11 mouse cellular contexts compared by ENCODE assay signal in the genomic region with DNA sequence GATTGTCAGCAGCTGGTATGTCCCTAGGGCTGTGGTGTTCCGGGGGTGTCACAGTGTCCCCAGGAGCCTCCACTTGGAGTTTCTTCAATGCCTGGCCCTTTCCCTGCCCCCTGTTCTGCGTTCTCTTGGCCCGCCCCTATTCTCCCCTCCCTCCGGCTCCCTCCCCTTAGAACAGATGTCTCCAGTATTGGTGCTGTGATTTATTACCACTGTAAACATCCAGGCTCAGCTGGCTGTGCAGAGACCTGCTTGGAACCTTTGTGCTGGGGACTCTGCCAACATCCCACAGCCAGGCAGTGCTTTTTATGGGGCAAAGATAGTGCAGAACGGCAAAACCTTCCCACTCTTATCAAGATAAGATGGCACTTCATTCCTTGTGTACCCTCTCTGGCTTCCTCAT. TPM values are rescaled to one million over a fixed set of nuclear protein-coding genes. Genes with fewer than 3 reads are reported as not detected.
DNase-seq lines count a peak whose midpoint lies in the region; ATAC-seq and TF ChIP-seq lines count a peak whose summit lies in the region.
"Had no signal": no experiment of that assay in that cellular context is flagged by ENCODE, and none has a peak within 500 bp of the region (broad histone marks: within the 10 kb centered on the region; RNA-seq: fewer than 3 reads in every experiment).

No protein-coding gene starts in this region.

- H3K9me3 ChIP-seq in kidney, embryonic 15.5 days (replicated peaks): no peaks in the 10 kb centered on the region
- no peaks in the 10 kb centered on the region for H3K9me3 ChIP-seq in hindbrain, postnatal 0 days (ENCODE audit: low read length)
- H3K9me3 ChIP-seq in neural tube, embryonic 14.5 days (ENCODE audit: control insufficient read depth, low read length): no peaks in the 10 kb centered on the region
- H3K9me3 ChIP-seq: G1E had no signal

- no peak overlapping the region for H3K9ac ChIP-seq in kidney, embryonic 15.5 days
- H3K9ac ChIP-seq in hindbrain, postnatal 0 days (replicated peaks; ENCODE audit: low read length): no peak overlapping the region
- no peak overlapping the region for H3K9ac ChIP-seq in neural tube, embryonic 14.5 days (replicated peaks; ENCODE audit: low read depth, low read length)

- 9% methylated on average over 5 of the region's 5 CpGs for WGBS in kidney, embryonic 15.5 days
- WGBS in hindbrain, postnatal 0 days: 27% methylated on average over 5 of the region's 5 CpGs
- 3% methylated on average over 5 of the region's 5 CpGs for WGBS in neural tube, embryonic 14.5 days

- no peaks in the 10 kb centered on the region for H3K36me3 ChIP-seq in kidney, embryonic 15.5 days
- H3K36me3 ChIP-seq in hindbrain, postnatal 0 days (ENCODE audit: insufficient read depth, low read length): no peaks in the 10 kb centered on the region
- no peaks in the 10 kb centered on the region for H3K36me3 ChIP-seq in neural tube, embryonic 14.5 days (ENCODE audit: control insufficient read depth, insufficient read depth, low read length)

- peak; percentile 77 for ATAC-seq in kidney, embryonic 15.5 days (replicated peaks; ENCODE audit: low FRiP score)
- ATAC-seq in hindbrain, postnatal 0 days: peak; percentile 74; the same call in 1 of the 2 replicates
- ATAC-seq in neural tube, embryonic 14.5 days (ENCODE audit: low read depth): peak; percentile 93

- peak overlapping the region; percentile 31 for H3K4me3 ChIP-seq in kidney, embryonic 15.5 days (replicated peaks)
- no peak overlapping the region for H3K4me3 ChIP-seq in hindbrain, postnatal 0 days (ENCODE audit: low read length)
- H3K4me3 ChIP-seq in neural tube, embryonic 14.5 days (ENCODE audit: low read depth, low read length): peak overlapping the region; percentile 11; the same call in 1 of the 2 replicates

- peak overlapping the region; percentile 88 for H3K27ac ChIP-seq in kidney, embryonic 15.5 days
- peak overlapping the region; percentile 60; the same call in 1 of the 2 replicates for H3K27ac ChIP-seq in hindbrain, postnatal 0 days
- H3K27ac ChIP-seq in neural tube, embryonic 14.5 days (ENCODE audit: low read depth, low read length): peak overlapping the region; percentile 64

- peaks cover 40% of the 10 kb centered on the region for H3K4me1 ChIP-seq in kidney, embryonic 15.5 days
- H3K4me1 ChIP-seq in hindbrain, postnatal 0 days (ENCODE audit: insufficient read depth, low read length): no peaks in the 10 kb centered on the region
- H3K4me1 ChIP-seq in neural tube, embryonic 14.5 days (ENCODE audit: control insufficient read depth, insufficient read depth, low read length): peaks cover 2% of the 10 kb centered on the region; the same call in 1 of the 2 replicates

- H3K4me2 ChIP-seq in kidney, embryonic 15.5 days: peak overlapping the region; percentile 53
- peak overlapping the region; percentile 35 for H3K4me2 ChIP-seq in hindbrain, postnatal 0 days (ENCODE audit: low read depth, low read length)
- H3K4me2 ChIP-seq in neural tube, embryonic 14.5 days (ENCODE audit: low read depth, low read length): peak overlapping the region; percentile 34; the same call in 1 of the 2 replicates

- H3K27me3 ChIP-seq in kidney, embryonic 15.5 days: no peaks in the 10 kb centered on the region
- no peaks in the 10 kb centered on the region for H3K27me3 ChIP-seq in hindbrain, postnatal 0 days (ENCODE audit: insufficient read depth, low read length)
- H3K27me3 ChIP-seq in neural tube, embryonic 14.5 days (ENCODE audit: control insufficient read depth, insufficient read depth, low read length): no peaks in the 10 kb centered on the region

- no peak for TF ChIP-seq CTCF in hindbrain, postnatal 0 days (IDR thresholded peaks at IDR 0.05; ENCODE audit: low read depth)

- no peak for DNase-seq in kidney, adult 18-20 months
- peak; percentile 75 for DNase-seq in embryo, embryonic 11 days
- DNase-seq in hindbrain, postnatal 0 days (ENCODE audit: low spot score): peak; percentile 60
- DNase-seq in thymus, adult 18-20 months: no peak
- no peak for DNase-seq in urinary bladder, postnatal 10 days (ENCODE audit: low spot score)
- no peak for DNase-seq in frontal cortex, postnatal 14 days (ENCODE audit: low spot score in 2 of 2)
- DNase-seq: cerebellum, adult 11-12 months had no signal

RNA-seq across cellular contexts. Expression of a gene that starts 8.3 kb away (rescaled TPM):
- polyA plus RNA-seq in kidney, embryonic 15.5 days (2015; fragmentation: Nextera tagmentation; extraction: Ambion mirVana): 28.0 and 32.8 TPM in 2 replicates
- 34.5 and 52.3 TPM in 2 replicates for total RNA-seq in hindbrain, postnatal 0 days (2014; rRNA removed)
- polyA plus RNA-seq in hindbrain, postnatal 0 days (2015; fragmentation: Nextera tagmentation; extraction: Ambion mirVana): 27.4 and 29.7 TPM in 2 replicates
- 32.9 and 34.9 TPM in 2 replicates for polyA plus RNA-seq in neural tube, embryonic 14.5 days (2014; fragmentation: Nextera tagmentation; extraction: Ambion mirVana)

RNA-seq across cellular contexts. Expression of a gene that starts 21.0 kb away (rescaled TPM):
- 4.9 and 5.5 TPM in 2 replicates for polyA plus RNA-seq in kidney, embryonic 15.5 days (2015; fragmentation: Nextera tagmentation; extraction: Ambion mirVana)
- total RNA-seq in hindbrain, postnatal 0 days (2014; rRNA removed): 1.1 and 3.9 TPM in 2 replicates
- 1.2 and 1.9 TPM in 2 replicates for polyA plus RNA-seq in hindbrain, postnatal 0 days (2015; fragmentation: Nextera tagmentation; extraction: Ambion mirVana)
- 2.0 and 2.1 TPM in 2 replicates for polyA plus RNA-seq in neural tube, embryonic 14.5 days (2014; fragmentation: Nextera tagmentation; extraction: Ambion mirVana)

RNA-seq across cellular contexts. Expression of a gene that starts 42.1 kb away (rescaled TPM):
- polyA plus RNA-seq in kidney, embryonic 15.5 days (2015; fragmentation: Nextera tagmentation; extraction: Ambion mirVana): 0.28 TPM in 1 of 2 replicates, not detected in the other
- not detected in 2 replicates for total RNA-seq in hindbrain, postnatal 0 days (2014; rRNA removed)
- 0.13 TPM in 1 of 2 replicates, not detected in the other for polyA plus RNA-seq in hindbrain, postnatal 0 days (2015; fragmentation: Nextera tagmentation; extraction: Ambion mirVana)
- not detected in 2 replicates for polyA plus RNA-seq in neural tube, embryonic 14.5 days (2014; fragmentation: Nextera tagmentation; extraction: Ambion mirVana)
- total RNA-seq: G1E; layer of hippocampus, postnatal 14 days had no signal
- polyA plus RNA-seq: G1E had no signal

RNA-seq across cellular contexts. Expression of a gene that starts 57.3 kb away (rescaled TPM):
- 0.43 TPM in 1 of 2 replicates, not detected in the other for polyA plus RNA-seq in kidney, embryonic 15.5 days (2015; fragmentation: Nextera tagmentation; extraction: Ambion mirVana)
- not detected in 2 replicates for total RNA-seq in hindbrain, postnatal 0 days (2014; rRNA removed)
- 0.46 TPM in 1 of 2 replicates, not detected in the other for polyA plus RNA-seq in hindbrain, postnatal 0 days (2015; fragmentation: Nextera tagmentation; extraction: Ambion mirVana)
- 0.32 and 0.99 TPM in 2 replicates for polyA plus RNA-seq in neural tube, embryonic 14.5 days (2014; fragmentation: Nextera tagmentation; extraction: Ambion mirVana)
- total RNA-seq: G1E; layer of hippocampus, postnatal 14 days had no signal
- polyA plus RNA-seq: G1E had no signal

Comparison
In these comparisons a context has a peak if more than half of its experiments do, and no peak if none do; other contexts are left out.
1. DNase-seq: peak in embryo, embryonic 11 days (single experiment) and hindbrain, postnatal 0 days (single experiment); none in kidney, adult 18-20 months (single experiment), thymus, adult 18-20 months (0 of 2), urinary bladder, postnatal 10 days (single experiment) and frontal cortex, postnatal 14 days (0 of 2).
2. Peak in every context shown above with its lines, with median percentiles within 50 percentile points of each other: ATAC-seq, H3K27ac ChIP-seq and H3K4me2 ChIP-seq.